Mouse (Mus musculus) yolk sac, embryonic 10.5 days (tissue): ENCODE measurements at regions not wholly inside any gene's neighbourhood (a gene's known extent, or its start where the extent isn't known, plus 50 kb on each side); places are given as distances from the start of the nearest gene placed in this dataset.
A peak's percentile ranks its signal among the peaks of the same experiment; 100 is the strongest.

Source experiments
- DNase-seq: peaks from one replicate; pipeline ENCODE4 v3.0.0-alpha.2; 2017; ENCODE audit warnings: low spot score

DNA sequence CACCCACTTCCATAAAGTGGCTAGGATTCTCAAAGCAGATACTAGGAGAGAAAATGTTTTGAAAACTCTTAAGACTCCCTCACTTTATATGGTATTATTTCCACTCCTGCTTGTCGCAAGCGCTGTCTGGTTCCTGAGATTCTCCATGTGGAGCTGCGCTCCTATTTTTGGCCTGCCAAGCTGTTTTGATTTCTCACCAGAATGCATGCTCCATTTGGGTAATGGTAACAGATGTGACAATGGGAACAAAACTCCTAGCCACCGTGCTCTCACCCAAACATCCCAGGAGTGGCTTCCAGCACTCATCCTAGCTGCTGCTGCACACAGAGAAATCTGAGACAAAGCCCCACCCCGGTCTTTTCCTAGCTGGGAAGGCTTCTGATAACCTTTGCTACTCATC is 749.6 kb downstream of the Ntrk3 start:
- DNase-seq, result no peak

- DNase-seq, result no peak
These were observed 771.2 kb downstream of the Ntrk3 start for GRCm38 (mm10) chr7:77966658-77967057.

DNA sequence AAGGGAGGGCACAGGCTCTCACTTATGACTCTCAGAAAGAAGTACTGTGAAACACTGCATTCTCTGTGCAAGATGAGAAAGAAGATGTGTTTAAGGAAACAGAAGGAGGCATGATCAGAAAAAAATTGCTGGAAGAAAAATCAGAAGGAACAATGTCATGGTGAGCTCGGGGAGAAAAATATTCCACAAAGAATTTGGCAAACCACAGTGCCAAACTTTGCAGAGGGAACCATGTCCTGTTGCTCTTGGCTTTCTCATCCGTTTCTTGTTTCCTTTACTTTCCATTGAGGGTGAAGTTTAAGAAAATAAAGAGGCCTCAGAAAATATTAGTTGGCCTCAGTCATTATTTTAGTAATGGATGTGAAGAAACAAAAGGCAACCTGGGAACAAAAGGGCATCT is 804.4 kb downstream of the Ntrk3 start:
- DNase-seq, result no peak

GRCm38 (mm10) chr7:77928479-77929467 is 809.0 kb downstream of the Ntrk3 start:
- no peak for DNase-seq

GRCm38 (mm10) chr7:77899231-77899630 is 838.6 kb downstream of the Ntrk3 start:
- DNase-seq, result no peak

DNA sequence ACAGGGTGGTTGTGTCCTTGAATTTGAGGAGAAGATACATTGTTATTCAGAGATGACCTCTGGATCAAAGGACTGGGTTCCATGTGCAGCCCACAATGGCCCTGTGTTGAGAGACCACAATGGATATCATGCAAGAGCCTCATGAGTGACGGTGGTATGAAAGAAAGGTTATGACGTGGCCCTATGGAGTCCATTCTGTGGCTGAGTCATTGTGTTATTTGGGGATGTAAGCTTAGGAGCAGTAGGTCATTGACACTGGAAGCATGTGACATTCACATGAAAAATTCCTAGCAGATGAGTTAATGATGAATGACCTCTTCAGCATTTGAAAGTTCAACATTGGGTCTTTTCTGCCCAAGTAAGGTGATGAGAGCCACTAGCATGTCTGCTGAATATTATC is 849.3 kb downstream of the Ntrk3 start:
- no peak for DNase-seq

DNA sequence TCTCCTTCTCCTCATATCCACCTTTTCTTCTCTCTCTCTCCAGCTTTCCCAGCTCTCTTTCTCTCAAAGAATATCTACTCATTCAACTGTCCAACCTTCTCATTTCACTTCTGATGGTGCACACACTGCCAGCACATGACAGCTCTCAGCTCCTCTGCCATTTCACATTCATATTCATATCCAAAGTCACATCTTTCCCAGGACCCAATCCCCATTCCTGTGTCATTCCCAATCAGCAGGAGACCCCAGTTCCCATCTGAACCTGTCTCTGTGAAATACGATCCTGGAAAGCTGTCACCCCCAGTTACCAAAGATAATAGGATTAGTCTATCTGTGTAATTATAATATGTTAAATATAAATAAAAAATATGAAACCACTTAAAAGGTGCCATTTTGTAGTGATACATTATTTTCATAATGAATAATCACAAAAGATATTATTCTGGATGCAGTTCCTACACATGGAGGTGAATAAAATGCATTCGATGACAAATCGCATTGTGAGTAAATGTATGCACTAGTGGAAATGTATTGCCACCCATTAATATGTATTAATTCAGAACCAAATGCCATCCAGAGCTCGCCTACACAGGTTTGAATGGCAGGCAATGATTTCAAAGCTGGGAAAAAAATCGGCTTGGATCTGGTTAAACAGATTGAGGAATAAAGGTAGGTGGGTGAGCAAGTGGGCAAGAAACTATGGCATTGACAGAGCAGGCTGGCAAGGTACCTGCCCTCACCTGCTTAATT is 855.0 kb downstream of the Ntrk3 start:
- DNase-seq, result no peak

DNA sequence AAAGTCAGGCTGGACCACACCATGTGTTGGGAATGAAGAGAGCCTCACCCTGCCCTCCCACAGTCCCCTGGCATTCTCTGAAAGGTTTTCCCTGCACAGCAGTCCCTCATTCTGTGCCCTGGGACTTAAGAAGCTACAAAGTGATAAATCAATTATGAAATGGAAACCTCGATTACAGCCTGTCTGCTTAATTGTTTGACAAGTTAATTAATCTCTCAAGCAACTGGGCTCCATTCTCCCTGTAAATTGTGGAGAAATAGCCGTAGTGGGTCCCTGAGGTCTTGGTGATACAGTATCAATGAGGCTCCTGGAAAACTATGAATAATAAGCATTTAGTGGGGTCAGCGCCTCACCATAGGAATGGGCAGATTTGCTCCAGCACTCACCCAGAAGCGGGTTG is 870.3 kb downstream of the Ntrk3 start:
- DNase-seq, result no peak

GRCm38 (mm10) chr7:77861841-77862240 is 876.0 kb downstream of the Ntrk3 start:
- no peak for DNase-seq

DNA sequence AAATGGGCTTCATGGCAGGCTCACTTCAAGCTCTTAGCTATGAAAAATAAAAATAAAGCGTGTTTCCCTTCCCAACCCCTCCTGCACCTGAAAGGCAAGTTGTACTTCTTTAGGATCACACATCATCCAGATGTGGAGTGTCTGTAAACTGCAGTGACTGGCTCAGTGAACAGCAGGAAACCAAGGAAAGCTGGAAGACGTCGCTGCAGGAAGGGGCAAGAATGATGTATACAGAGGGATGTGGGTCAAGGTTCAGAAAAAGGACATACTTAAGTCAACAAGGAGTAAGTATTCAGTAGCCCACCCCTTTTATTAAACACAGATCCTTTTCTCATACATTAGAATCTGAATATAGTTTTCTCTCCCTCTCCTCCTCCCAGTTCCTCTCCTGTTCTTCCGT is 879.4 kb downstream of the Ntrk3 start:
- DNase-seq, result no peak

- DNase-seq, result no peak
These were observed 879.8 kb downstream of the Ntrk3 start for GRCm38 (mm10) chr7:77857979-77858378.

- DNase-seq, result no peak
These were observed 882.1 kb downstream of the Ntrk3 start for GRCm38 (mm10) chr7:77855653-77856239.

- DNase-seq, result no peak
These were observed 882.7 kb downstream of the Ntrk3 start for GRCm38 (mm10) chr7:77855077-77855476.

DNA sequence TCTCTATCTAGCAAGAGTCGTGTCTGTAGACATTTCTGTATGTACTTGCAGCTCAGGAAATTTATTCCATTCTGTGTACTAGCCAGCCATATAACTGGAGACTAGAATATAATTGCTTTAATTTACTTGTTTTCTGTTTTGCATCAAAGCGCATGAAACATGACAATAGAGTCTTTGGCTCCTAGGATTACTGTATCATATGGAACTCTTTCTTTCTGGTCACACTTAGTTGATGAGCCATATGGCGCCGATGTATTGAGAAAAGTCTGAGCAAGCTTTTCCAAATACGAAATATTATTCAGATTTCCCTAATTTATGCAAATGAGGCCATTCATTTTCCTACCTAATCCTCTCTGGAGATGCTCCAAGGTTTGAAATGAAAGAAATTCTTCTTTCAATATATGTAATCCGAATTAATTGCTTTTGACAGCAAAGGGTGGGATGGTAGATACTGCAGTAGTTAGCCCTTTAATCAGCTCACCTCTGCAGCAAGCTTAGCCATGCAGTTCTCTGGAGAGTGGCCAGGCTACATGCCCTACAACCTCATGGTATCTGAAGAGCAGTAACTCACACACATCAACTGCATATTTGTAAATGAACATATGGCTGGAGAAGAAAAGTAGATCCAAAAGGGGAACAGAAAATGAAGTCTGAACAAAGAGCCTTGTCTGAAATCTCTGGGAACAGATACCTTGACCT is 913.4 kb downstream of the Ntrk3 start:
- DNase-seq, result no peak

DNA sequence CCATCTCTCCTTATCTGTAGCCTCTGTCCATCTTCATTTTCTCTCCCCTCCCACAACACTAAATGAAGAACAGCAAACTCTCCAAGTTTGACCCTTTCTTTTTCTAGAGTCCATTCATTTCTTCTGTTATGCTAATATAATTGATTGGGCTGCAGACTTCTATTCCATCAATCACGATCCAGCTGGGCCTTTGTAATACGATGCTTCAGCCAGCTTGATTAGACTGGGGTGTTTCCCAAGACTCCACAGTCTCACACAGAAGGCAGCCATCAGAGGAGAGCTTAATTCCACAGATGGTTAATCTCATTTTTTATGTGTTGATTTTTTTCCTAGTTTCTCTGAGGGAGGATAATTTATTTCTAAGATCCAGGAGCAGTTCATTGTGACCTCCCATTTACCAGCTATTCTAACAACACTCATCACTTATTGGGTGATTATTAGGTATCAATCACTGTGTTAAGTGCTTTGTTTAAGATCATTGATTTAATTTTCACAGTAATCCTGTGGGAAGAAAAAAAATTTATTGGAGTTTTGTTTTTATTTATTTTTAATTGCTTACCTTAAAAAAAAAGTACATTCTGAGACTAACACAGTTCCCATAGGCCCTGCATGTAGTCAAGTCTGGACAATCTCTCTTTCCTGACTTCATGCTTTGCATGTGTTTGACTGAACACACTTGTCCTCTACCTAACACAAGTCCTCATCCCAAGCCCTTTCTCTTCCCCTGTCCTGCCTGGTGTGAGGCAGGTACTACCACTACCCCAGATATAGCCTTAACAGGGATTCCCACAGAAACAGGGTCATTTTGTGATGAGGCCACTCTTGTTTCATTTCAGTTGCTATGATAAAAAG is 925.5 kb downstream of the Ntrk3 start:
- no peak for DNase-seq

DNA sequence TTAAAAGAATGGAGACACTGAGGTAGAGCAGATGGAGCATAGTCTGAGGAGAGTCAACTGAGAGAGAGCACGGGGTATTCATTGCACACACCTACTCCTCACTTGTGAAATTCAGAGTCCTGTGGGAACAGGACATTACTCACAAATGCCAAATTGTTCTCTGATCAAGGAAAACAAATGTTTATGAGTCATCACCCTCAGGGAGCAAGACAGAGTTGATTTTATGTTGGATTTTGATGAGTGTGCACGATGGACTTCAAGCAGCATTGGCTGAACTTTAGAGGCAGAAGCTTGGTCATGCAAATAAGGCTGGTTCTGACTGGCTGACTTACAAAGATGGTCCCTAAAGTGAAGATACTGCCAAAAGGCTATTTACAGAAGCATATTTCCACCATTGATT is 951.0 kb downstream of the Ntrk3 start:
- no peak for DNase-seq

- DNase-seq, result peak; percentile 7
These were observed 965.9 kb downstream of the Ntrk3 start for GRCm38 (mm10) chr7:77771711-77772449.

DNA sequence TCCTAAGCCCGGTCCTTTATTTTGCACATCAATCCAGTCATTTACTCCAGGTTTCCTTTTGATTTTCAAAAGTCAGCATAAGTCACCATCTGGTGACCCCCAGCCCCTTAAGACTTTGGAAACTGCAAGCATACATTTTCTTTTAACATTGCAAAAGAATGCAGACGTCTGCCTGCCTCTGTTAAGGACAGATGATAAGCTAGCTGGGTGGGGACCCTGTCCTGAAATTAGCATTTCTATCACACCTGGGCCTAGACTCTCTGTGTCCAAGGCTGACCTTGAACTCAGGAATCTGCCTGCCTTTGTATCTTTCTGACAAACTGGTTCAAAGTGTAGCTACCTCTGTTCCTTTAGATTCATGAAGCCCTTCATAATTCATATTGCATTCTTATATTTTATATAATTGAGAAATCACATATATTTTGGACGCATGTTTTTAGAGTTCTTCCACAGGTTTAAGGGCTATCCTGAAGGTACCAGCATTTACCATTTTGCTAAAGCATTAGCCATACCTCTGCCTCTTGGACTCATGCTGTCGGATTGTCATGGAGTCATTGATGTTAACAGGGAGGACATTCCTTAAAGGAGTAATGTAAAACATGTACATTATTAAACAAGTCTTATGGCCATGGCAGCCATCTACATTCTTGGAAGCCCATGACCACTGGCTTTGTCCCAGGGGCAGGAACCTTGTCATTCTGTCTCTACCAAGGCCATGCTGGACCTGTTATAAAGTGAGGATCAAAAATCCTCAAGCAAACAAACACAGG is 998.6 kb downstream of the Ntrk3 start:
- no peak for DNase-seq
